Mouse (Mus musculus): ENCODE data around the gene Dbi. TPM values are rescaled to one million over a fixed set of nuclear protein-coding genes. Genes with fewer than 3 reads are reported as not detected.

Gene Dbi
- total RNA-seq, 2 experiments from 2014 or later = 177 to 210 TPM

- DNase-seq = no peak
These were observed 1.2 kb upstream of the Dbi start for GRCm38 (mm10) chr1:120121930-120122530.

DNA sequence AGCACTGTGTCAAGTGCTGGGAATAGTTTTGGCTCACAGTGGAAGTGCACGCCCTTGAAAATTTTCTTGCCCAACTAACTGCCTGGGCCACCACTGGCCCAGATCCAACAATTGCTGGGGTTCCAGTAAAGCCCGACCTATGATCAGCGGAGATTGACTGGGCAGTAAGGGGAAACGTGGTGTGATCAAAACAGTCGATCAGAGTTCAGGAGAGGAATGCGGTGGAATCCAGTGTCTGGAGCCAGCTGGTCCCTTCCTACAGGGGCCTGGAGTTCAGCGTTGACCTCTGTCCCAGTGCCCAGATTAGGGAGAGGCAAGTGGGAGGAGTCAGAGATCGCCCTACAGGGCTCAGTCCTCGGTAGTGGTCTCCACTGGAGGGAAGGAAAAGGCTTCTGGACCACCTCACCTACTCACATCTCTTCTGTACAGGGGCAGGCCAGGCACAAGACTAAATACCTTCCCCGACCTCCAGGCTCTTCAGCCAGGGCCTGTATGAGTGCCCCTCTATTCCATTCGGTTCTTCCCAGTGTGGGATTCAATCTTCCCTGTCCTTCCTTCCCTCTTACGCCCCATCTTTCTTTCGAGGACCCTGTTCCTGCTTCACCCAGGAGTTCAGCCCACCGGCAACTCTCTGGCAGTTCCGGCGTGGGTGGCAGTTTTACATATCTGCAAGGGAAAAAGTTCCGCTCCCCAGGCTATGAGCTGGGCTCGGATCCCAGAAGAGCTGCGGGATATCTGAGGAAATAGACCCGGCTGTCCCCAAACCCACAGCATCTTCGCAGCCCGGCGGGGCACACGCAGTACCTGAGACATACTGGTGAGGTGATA, 523 bp downstream of the Dbi start:
- DNase-seq = peak; percentile 42

DNA sequence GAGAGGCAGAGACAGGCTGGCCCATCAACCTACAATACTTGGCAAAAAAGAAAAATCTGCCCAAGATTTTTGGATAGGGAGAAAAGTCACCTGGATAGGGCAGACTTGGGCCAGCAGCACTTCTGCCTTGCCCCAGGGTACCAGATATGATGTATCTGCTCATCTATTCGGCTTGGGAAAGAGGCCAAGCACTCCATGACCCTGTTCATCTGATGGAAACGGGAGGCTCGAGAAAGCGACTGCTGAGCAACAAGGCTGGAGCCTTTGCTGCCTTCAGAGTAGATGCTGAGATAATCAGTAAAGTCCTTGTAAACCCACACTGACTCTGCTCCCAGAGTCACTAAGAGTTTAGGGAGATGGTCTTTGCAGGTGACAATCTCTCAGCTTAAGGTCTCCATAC, 1.5 kb downstream of the Dbi start:
- DNase-seq = no peak

GRCm38 (mm10) chr1:120118854-120119253, 2.0 kb downstream of the Dbi start:
- DNase-seq = no peak

DNA sequence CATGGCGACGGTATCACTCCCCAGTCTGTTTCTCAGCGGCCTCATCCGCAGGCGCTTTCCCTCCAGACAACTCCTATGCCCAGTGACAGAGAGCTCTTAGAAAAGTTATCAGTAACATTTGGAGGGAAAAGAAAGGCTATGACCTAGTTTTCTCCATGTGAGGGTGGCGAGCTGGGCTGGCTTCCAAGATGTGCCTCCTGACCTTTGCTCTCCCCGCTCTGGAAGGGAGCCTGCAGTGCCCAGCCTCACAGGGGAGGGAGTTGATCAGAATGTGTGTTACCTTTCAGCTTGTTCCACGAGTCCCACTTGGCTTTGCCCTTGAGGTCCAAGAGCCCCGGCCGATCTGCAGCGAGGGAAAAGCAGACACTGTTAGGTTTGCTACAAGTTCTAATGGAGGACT, 4.8 kb downstream of the Dbi start:
- DNase-seq = no peak

- DNase-seq = peak; percentile 54
These were observed 5.2 kb downstream of the Dbi start for GRCm38 (mm10) chr1:120115671-120116081.

DNA sequence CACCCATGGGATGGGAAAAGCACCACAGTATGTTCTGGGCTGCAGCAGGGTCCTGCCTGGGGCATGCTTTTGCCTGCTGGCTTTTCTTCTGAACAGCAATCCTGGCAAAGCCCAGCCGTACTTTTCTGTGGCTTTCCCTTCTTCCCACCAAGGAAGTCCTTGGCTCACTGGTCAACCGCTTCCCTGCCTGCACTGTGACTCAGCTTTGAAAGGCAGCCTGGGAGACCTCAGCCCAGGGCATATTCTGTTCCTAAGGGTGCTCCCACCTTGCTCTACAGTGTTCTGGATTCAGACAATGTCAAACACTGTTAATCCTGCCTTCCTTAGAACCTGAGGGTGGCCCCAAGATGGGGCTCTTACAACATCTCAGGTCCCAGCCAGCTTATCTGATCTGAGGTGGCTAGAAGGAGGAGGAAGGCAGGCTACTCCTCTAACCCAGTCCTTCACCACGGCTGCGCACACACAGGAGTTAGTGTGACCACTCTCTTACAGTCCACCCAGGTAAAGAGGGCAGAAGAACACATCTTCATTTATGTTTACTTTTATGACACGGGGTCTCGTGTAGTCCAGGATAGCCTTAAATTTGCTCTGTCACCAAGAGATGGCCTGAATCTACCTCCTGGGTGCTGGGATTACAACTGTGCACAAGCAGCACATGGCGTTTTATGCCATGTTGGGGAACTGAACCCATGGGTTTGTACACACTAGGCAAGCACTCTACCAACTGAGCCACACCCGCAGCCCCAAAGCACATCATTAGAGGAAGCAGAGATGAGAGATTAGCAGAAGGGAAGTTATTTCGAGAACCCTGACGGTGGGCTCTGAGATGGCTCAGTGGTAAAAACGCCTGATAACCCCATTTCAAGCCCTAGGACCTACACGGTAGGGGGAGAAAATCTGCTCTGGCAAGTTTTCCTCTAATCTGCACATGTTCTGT, 8.4 kb downstream of the Dbi start:
- no peak for DNase-seq

- DNase-seq = no peak
These were observed 9.1 kb downstream of the Dbi start for GRCm38 (mm10) chr1:120111766-120112165.

DNA sequence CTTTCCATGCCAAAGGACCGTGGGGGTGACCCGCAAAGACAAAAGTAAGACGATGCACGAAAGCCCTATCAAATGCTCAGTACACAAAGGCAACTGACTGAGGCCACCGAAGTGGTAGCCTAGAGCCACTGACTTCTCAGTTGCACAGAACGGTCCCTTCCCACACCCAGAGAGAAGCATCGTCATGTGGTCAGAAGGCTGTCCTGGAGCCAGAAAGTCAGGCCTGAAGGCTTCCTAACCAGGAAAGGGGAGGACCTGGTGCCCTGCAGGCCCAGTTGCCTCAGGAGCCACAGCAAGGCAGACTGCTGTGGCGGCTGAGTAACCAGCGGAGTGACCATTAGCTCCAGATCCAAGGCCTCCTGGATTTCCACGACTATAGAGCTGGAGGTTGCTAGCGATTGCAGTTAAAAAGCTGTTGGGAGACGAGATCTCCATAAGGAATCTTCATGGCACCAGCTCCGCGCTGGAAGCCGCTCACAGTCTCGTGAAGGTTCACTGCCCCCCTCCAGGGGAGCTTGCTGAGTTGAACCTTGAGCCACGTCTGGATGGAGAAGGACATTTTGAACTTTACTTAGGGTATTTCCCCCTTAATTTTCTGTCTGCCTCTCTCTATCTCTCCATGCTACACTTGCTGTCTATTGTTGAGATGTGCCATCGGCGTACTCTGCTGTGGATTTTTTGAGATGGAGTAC, 11.0 kb downstream of the Dbi start:
- DNase-seq = no peak

GRCm38 (mm10) chr1:120105556-120105959, 15.3 kb downstream of the Dbi start:
- no peak for DNase-seq

DNA sequence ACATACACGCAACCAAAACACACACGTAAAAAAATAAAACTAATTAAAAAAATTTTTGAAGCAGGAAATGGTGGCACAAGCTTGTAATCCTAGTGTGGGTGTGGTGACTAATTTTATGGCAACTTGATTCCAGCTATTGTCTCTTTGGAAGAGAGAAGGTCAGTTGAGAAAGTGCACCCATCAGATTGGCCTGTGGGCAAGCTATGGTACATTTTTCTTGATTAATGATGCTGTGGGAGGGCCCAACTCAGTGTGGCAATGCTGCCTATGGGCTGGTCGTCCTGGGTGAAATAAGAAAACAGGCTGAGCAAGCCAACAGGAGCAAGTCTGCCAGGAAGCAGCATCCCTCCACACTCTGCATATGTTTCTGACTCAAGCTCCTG, 19.7 kb downstream of the Dbi start:
- DNase-seq = no peak

GRCm38 (mm10) chr1:120100456-120101226, 20.2 kb downstream of the Dbi start:
- no peak for DNase-seq

DNA sequence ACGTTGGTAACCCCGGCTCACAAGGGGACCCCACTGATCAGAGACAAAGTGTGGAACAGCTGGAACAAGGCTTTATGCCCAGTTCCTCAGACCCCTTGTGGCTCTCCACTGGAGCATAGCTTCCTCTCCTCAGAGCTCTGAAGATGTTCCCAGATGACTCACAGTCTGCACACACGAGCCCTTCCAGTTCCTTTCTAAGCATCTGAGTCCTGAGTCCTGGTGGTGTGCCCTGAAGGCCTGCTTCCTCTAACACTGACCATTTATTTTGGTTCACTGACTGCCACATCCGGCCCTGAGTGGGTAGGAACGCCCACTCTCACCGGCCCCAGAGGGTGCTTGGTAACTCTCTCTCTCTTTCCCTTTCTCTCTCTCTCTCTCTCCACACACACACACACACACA, 21.4 kb downstream of the Dbi start:
- DNase-seq = peak; percentile 23

GRCm38 (mm10) chr1:120098327-120098726, 22.6 kb downstream of the Dbi start:
- DNase-seq = no peak

DNA sequence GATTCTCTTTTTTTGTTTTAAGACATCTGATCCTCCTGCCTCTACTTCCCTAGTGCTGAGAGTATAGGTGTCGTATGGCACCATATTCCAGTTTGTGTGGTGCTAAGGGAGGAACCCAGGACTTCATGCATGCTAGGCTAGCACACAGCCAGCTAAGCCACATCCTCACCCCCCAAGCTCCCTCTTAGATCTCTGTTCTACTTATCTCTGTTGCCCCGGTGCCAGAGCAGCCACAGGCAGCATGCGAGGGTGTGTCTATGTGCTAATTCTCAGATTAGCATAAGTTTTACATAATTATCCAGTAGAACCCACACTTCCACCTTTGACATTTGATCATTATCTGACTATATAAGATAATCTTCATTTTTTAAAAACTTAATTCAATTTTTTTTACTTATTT, 26.0 kb downstream of the Dbi start:
- no peak for DNase-seq

- DNase-seq = peak; percentile 74
These were observed 27.3 kb downstream of the Dbi start for GRCm38 (mm10) chr1:120093482-120094134.

- peak; percentile 38 for DNase-seq
These were observed 29.9 kb downstream of the Dbi start for GRCm38 (mm10) chr1:120090880-120091570.

- DNase-seq = no peak
These were observed 31.7 kb downstream of the Dbi start for GRCm38 (mm10) chr1:120089180-120089579.

- no peak for DNase-seq
These were observed 34.2 kb downstream of the Dbi start for GRCm38 (mm10) chr1:120086644-120087043.

- DNase-seq = no peak
These were observed 35.2 kb downstream of the Dbi start for GRCm38 (mm10) chr1:120085696-120086095.

Measured in gastrocnemius, postnatal 25 days (tissue).